Mouse (Mus musculus): ENCODE data around the gene Rsbn1l. TPM values are rescaled to one million over a fixed set of nuclear protein-coding genes. Genes with fewer than 3 reads are reported as not detected.
A peak's percentile ranks its signal among the peaks of the same experiment; 100 is the strongest.

The Rsbn1l gene
- polyA plus RNA-seq, 2 experiments = 5.9 to 8.0 TPM

DNA sequence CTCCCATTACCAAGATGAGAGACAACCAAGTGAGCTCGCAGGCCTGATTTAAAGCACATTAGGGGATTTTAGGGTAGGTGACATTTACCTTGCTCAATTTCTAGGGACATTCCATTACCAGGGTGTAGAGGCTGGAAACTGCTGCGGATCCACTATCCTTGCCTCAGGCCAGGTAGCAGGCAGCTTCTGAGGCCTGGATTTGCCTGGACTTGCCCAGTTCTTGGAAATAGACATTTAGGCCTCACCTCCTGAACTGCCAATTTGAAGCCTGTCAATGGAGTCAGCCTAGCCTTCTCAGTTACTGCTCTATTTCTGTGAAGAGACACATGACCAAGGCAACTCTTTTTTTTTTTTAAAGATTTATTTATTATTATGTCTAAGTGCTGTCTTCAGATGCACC lies 4.7 kb upstream of the Rsbn1l start:
- H3K4me2 ChIP-seq (replicated peaks; ENCODE audit: low read depth, low read length, severe bottlenecking) = no peak overlapping the region
- H3K9me3 ChIP-seq (ENCODE audit: control insufficient read depth, low read length) = peaks cover 5% of the 10 kb centered on the region; the same call in 1 of the 2 replicates
- H3K9ac ChIP-seq (ENCODE audit: low read depth, low read length, severe bottlenecking) = no peak overlapping the region

GRCm38 (mm10) chr5:20955114-20955835 lies 923 bp downstream of the Rsbn1l start:
- H3K9ac ChIP-seq (ENCODE audit: low read depth, low read length, severe bottlenecking) = no peak overlapping the region
- 0 out of 2 replicates have a peak overlapping the region, but pooled peaks have one; percentile 7 for H3K4me2 ChIP-seq (replicated peaks; ENCODE audit: low read depth, low read length, severe bottlenecking)
- no peaks in the 10 kb centered on the region for H3K27me3 ChIP-seq (ENCODE audit: control insufficient read depth, insufficient read depth, low read length)
- TF ChIP-seq POLR2A (IDR thresholded peaks at IDR 0.05; ENCODE audit: borderline replicate concordance, extremely low read depth, insufficient read depth, insufficient read length) = no peak
- DNase-seq (ENCODE audit: low spot score) (no peak), ATAC-seq (ENCODE audit: low FRiP score, low read depth) (no peak)
- H3K27ac ChIP-seq (replicated peaks; ENCODE audit: low read depth, low read length) = no peak overlapping the region
- H3K36me3 ChIP-seq (ENCODE audit: control insufficient read depth, insufficient read depth, low read length) = peaks cover 12% of the 10 kb centered on the region
- peaks cover 4% of the 10 kb centered on the region for H3K4me1 ChIP-seq (ENCODE audit: control insufficient read depth, insufficient read depth, low read length)
- 65% methylated on average over 13 of the region's 13 CpGs for WGBS
- H3K4me3 ChIP-seq (replicated peaks; ENCODE audit: low read length) = no peak overlapping the region
- peaks cover 5% of the 10 kb centered on the region; the same call in 1 of the 2 replicates for H3K9me3 ChIP-seq (ENCODE audit: control insufficient read depth, low read length)

More for the DNA sequence above, 4.7 kb upstream of the Rsbn1l start:
- DNase-seq (ENCODE audit: low spot score) = no peak
- H3K4me1 ChIP-seq (ENCODE audit: control insufficient read depth, insufficient read depth, low read length) = no peaks in the 10 kb centered on the region
- H3K4me3 ChIP-seq (replicated peaks; ENCODE audit: low read length) = no peak overlapping the region
- peaks cover 12% of the 10 kb centered on the region for H3K36me3 ChIP-seq (ENCODE audit: control insufficient read depth, insufficient read depth, low read length)
- no peak for ATAC-seq (ENCODE audit: low FRiP score, low read depth)
- no peak for TF ChIP-seq POLR2A (IDR thresholded peaks at IDR 0.05; ENCODE audit: borderline replicate concordance, extremely low read depth, insufficient read depth, insufficient read length)
- WGBS = 72% methylated on average over 2 of the region's 2 CpGs
- H3K27me3 ChIP-seq (ENCODE audit: control insufficient read depth, insufficient read depth, low read length) = no peaks in the 10 kb centered on the region
- H3K27ac ChIP-seq (replicated peaks; ENCODE audit: low read depth, low read length) = no peak overlapping the region

DNA sequence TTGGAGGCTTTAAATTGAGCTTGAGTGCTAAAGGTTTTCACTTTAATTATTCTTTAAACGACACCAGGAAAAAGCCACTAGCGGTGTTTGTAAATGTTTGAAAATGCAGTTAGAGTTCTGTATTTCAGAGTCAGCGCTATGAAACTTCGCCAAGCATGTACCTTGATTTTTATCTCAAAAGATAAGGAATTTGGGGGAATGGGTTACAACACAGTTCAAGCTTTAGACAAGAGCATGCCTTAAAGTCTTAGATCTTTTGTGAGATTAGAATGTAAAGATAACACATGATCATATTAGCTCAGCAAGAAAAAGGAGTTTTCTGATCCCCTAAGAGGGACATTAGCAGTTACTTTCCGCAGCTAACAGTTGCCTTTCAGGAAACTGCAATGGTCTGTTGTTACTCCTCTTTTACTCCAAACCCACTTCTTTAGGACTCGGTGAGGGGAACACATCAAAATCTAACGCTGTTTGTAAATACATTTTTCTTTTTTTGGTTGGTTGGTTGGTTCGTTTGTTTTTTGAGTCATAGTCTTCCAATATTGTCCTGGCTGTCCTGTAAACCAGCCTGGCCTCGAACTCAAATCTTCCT lies 3.8 kb downstream of the Rsbn1l start:
- Histone ChIP-seq H3K27me3 (ENCODE audit: control insufficient read depth, insufficient read depth, low read length) (no peaks in the 10 kb centered on the region), H3K9ac (ENCODE audit: low read depth, low read length, severe bottlenecking) (peak overlapping the region; percentile 95), H3K9me3 (ENCODE audit: control insufficient read depth, low read length) (no peaks in the 10 kb centered on the region; the same call in 1 of the 2 replicates), H3K4me2 (replicated peaks; ENCODE audit: low read depth, low read length, severe bottlenecking) (peak overlapping the region; percentile 75), H3K36me3 (ENCODE audit: control insufficient read depth, insufficient read depth, low read length) (peaks cover 12% of the 10 kb centered on the region), H3K4me3 (replicated peaks; ENCODE audit: low read length) (peak overlapping the region; percentile 91), H3K27ac (replicated peaks; ENCODE audit: low read depth, low read length) (no peak overlapping the region), H3K4me1 (ENCODE audit: control insufficient read depth, insufficient read depth, low read length) (peaks cover 8% of the 10 kb centered on the region)
- ATAC-seq (ENCODE audit: low FRiP score, low read depth) (no peak; the same call in 1 of the 2 replicates), DNase-seq (ENCODE audit: low spot score) (no peak)
- WGBS = 22% methylated on average over 9 of the region's 9 CpGs
- TF ChIP-seq POLR2A (IDR thresholded peaks at IDR 0.05; ENCODE audit: borderline replicate concordance, extremely low read depth, insufficient read depth, insufficient read length) = no peak

DNA sequence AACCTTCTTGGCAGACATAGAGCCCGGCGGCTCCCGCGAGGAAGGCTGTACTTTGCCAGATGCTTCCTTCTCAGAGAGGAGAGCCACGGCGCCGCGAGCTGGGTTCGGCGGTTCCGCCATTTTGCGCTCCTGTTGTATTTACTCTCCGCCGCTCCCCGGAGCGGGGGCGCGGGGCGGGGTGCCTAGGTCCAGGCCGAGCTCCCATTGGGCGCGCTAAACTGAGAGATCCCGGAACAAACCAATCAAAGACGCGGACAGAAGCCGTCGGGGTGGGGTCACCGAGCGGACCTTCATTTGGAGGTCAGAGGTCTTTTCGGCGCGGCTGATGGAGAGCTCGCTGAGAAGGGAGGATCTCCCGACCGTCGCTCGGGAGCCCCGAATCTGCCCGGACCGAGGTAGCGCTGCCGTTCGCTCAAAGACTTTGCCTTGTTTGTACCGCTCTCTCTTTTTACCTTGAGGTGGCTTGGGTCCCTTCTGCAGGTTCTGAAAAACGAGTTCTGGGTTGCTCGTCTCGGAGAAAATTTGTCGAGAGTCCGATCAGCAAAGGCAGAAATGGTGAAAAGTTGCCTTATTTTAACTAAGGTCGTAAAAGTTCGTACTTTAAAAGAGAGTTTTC lies 4.4 kb downstream of the Rsbn1l start:
- Histone ChIP-seq H3K36me3 (ENCODE audit: control insufficient read depth, insufficient read depth, low read length) (peaks cover 8% of the 10 kb centered on the region), H3K4me3 (replicated peaks; ENCODE audit: low read length) (peak overlapping the region; percentile 91), H3K9me3 (ENCODE audit: control insufficient read depth, low read length) (no peaks in the 10 kb centered on the region; the same call in 1 of the 2 replicates), H3K4me1 (ENCODE audit: control insufficient read depth, insufficient read depth, low read length) (peaks cover 8% of the 10 kb centered on the region), H3K4me2 (replicated peaks; ENCODE audit: low read depth, low read length, severe bottlenecking) (peak overlapping the region; percentile 75), H3K9ac (ENCODE audit: low read depth, low read length, severe bottlenecking) (peak overlapping the region; percentile 95), H3K27me3 (ENCODE audit: control insufficient read depth, insufficient read depth, low read length) (no peaks in the 10 kb centered on the region), H3K27ac (replicated peaks; ENCODE audit: low read depth, low read length) (peak overlapping the region; percentile 99)
- peak; percentile 99 for ATAC-seq (ENCODE audit: low FRiP score, low read depth)
- DNase-seq (ENCODE audit: low spot score) = peak; percentile 97
- under 1% methylated on average over 51 of the region's 51 CpGs for WGBS
- peak; percentile 89; the same call in 1 of the 2 replicates for TF ChIP-seq POLR2A (IDR thresholded peaks at IDR 0.05; ENCODE audit: borderline replicate concordance, extremely low read depth, insufficient read depth, insufficient read length)
